Mouse (Mus musculus) liver, embryonic 14.5 days (tissue): ENCODE data around the gene Apol10b.

ENCODE experiments used
- CTCF ChIP-seq: IDR thresholded peaks from 2 replicates; pipeline ENCODE4 v1.5.1; 2016; ENCODE audit warnings: antibody characterized with exemption, low read depth, control low read depth
- EP300 ChIP-seq: IDR thresholded peaks from 2 replicates; pipeline ENCODE4 v1.6.1; 2016; ENCODE audit warnings: antibody characterized with exemption, low read depth

DNA sequence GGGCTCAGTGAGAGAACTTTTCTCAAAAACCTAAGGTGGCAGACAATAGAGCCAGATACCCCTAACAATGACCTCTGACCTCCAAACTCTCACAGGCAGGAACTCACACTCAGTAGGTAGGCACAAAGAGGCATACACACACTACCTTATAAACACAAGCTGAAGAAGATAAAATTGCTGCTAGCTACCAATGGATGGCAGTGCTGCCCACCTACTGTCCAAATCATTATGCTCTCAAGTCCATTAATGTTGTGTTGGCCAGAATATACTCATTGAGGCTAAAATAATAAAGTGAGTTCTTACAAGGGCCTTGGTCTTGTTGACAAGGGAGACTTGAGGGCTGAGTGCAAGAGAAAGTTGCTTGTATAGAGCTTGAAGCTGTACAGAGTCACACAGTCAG lies 32.7 kb downstream of the Apol10b start:
- no peak for TF ChIP-seq CTCF
- no peak for TF ChIP-seq EP300
